Mouse (Mus musculus) brown adipose tissue, adult 24 weeks (tissue): ENCODE measurements around the gene Olfr583. TPM values are rescaled to one million over a fixed set of nuclear protein-coding genes. Genes with fewer than 3 reads are reported as not detected.

Source experiments
- H3K27ac ChIP-seq: fragments of 200-500 bp; replicated peaks from 2 replicates; pipeline ENCODE4 v1.5.1; 2012; ENCODE audit warnings: low read depth, mild to moderate bottlenecking, low read length
- H3K4me1 ChIP-seq: fragments of 200-500 bp; 2 replicates; pipeline ENCODE4 v1.6.1; 2012; ENCODE audit warnings: low read length, mixed read lengths; ENCODE audit not compliant: control insufficient read depth, insufficient read depth, insufficient read length
- H3K4me3 ChIP-seq: fragments of 200-500 bp; 2 replicates; pipeline ENCODE4 v1.5.1; 2012; ENCODE audit warnings: low read depth, mild to moderate bottlenecking, low read length, moderate library complexity; ENCODE audit not compliant: insufficient read depth
- polyA plus RNA-seq: library from polyadenylated mRNA; stranded (reverse); fragments of >200 nt; gene quantifications from 2 replicates; pipeline ENCODE4 v1.2.4, GENCODE M21; 2012; ENCODE audit not compliant: missing spikeins, insufficient read depth, insufficient read length

Olfr583 gene
- not detected in 2 replicates for polyA plus RNA-seq

DNA sequence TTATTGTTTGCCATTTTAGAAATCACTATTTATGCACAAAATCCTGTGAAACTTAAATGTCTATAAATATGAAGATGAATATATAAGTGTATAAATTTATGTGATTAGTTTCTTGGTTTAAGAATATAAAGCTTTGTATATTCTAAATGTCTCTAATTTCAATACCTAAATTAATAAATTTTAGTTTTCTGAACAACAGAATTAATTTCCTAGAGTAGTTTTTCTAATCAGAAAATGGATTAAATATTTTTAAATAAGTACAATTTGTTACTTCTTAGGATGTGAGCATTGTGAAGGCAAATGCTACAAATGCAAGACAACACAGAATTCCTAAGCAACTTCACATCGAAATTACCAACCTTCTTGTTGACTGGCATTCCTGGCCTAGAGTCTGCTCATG, at the start of gene Olfr583:
TSS of gene Olfr583 (plus strand) at position 301 of the 400 bp plus-strand sequence.
- no peak within 1 kb of the TSS for H3K27ac ChIP-seq
- H3K4me3 ChIP-seq = no peak within 1 kb of the TSS

DNA sequence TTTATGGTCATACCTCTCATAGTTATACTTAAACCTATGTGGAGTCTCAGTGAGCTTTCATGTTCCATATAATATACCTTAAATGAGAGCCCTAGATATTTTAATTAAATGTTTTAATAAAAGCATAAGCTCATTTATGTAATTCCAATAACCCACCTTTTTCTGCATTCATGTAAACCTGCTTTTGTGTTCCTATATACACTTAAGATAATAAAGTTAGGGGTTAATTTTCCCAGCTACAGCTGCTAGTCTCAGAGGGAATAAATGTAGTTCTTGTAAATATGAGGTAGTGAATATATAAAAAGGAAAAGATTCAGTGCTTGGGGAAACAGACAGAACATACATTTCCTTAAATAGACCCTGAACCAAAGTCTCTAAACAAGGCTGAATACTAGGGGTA, 13.4 kb upstream of the Olfr583 start, which contains the start of gene Olfr582:
TSS of gene Olfr582 (plus strand) at position 301 of the 400 bp plus-strand sequence.
- Histone ChIP-seq H3K27ac (no peak within 1 kb of the TSS), H3K4me3 (no peak within 1 kb of the TSS), H3K4me1 (no peaks in the 10 kb centered on the region)

More for the DNA sequence above, at the start of gene Olfr583:
- no peaks in the 10 kb centered on the region for H3K4me1 ChIP-seq

DNA sequence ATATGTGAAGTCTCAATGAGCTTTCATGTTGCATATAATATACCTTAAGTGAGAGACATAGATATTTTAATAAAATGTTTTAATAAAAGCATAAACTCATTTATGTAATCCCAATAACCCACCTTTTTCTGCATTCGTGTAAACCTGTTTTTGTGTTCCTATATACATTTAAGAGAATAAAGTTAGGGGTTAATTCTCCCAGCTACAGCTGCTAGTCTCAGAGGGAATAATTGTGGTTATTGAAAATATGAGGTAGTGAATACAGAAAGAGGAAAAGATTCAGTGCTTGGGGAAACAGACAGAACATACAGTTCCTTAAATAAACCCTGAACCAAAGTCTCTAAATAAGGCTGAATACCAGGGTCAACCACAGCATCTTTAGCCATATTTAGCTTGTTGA, 30.5 kb downstream of the Olfr583 start, which contains the start of gene Olfr584:
TSS of gene Olfr584 (plus strand) at position 301 of the 400 bp plus-strand sequence.
- H3K27ac ChIP-seq = no peak within 1 kb of the TSS
- no peaks in the 10 kb centered on the region for H3K4me1 ChIP-seq
- no peak within 1 kb of the TSS for H3K4me3 ChIP-seq

DNA sequence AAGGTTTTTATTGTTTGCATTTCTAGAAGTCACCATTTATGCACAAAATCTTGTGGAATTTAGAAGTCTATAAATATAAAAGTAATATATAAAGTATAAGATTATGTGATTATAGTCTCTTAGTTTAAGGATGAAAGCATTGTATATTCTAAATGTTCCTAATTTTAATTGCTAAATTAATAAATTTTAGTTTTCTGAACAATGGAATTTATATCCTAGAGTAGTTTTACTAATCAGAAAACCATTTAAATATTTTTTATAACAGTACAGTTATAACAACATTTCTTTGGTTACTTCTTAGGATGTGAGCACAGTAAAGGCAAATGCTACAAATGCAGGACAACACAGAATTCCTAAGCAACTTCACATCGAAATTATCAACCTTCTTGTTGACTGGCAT, 46.3 kb downstream of the Olfr583 start, which contains the start of gene Olfr585:
TSS of gene Olfr585 (plus strand) at position 301 of the 400 bp plus-strand sequence.
- no peak within 1 kb of the TSS for H3K27ac ChIP-seq
- H3K4me3 ChIP-seq = no peak within 1 kb of the TSS
- no peaks in the 10 kb centered on the region for H3K4me1 ChIP-seq

Other genes starting within 250 kb of the Olfr583 start
- not detected in 2 replicates for gene Olfr564, start 247.8 kb upstream of the Olfr583 start, polyA plus RNA-seq
- not detected in 2 replicates for gene Olfr566, start 192.5 kb upstream of the Olfr583 start, polyA plus RNA-seq
- gene Olfr568, start 174.2 kb upstream of the Olfr583 start, polyA plus RNA-seq = not detected in 2 replicates
- not detected in 2 replicates for gene Olfr569, start 160.4 kb upstream of the Olfr583 start, polyA plus RNA-seq
- not detected in 2 replicates for gene Olfr570, start 156.7 kb upstream of the Olfr583 start, polyA plus RNA-seq
- gene Olfr571, start 133.8 kb upstream of the Olfr583 start, polyA plus RNA-seq = 0.28 TPM in 1 of 2 replicates, not detected in the other
- not detected in 2 replicates for gene Olfr572, start 126.9 kb upstream of the Olfr583 start, polyA plus RNA-seq
- gene Olfr573-ps1, start 108.7 kb upstream of the Olfr583 start, polyA plus RNA-seq = not detected in 2 replicates
- not detected in 2 replicates for gene Olfr574, start 102.8 kb upstream of the Olfr583 start, polyA plus RNA-seq
- gene Olfr575, start 92.5 kb upstream of the Olfr583 start, polyA plus RNA-seq = not detected in 2 replicates
- not detected in 2 replicates for gene Olfr576, start 88.6 kb upstream of the Olfr583 start, polyA plus RNA-seq
- gene Olfr577, start 75.4 kb upstream of the Olfr583 start, polyA plus RNA-seq = not detected in 2 replicates
- not detected in 2 replicates for gene Olfr578, start 62.0 kb upstream of the Olfr583 start, polyA plus RNA-seq
- not detected in 2 replicates for gene Olfr582, start 13.3 kb upstream of the Olfr583 start, polyA plus RNA-seq
- gene Olfr584, start 30.6 kb downstream of the Olfr583 start, polyA plus RNA-seq = not detected in 2 replicates
- gene Olfr585, start 46.4 kb downstream of the Olfr583 start, polyA plus RNA-seq = not detected in 2 replicates
- not detected in 2 replicates for gene Olfr586, start 74.3 kb downstream of the Olfr583 start, polyA plus RNA-seq
- not detected in 2 replicates for gene Olfr588-ps1, start 89.6 kb downstream of the Olfr583 start, polyA plus RNA-seq
- gene Olfr589, start 105.1 kb downstream of the Olfr583 start, polyA plus RNA-seq = not detected in 2 replicates
- not detected in 2 replicates for gene Olfr591, start 127.0 kb downstream of the Olfr583 start, polyA plus RNA-seq
- gene Olfr592, start 133.5 kb downstream of the Olfr583 start, polyA plus RNA-seq = not detected in 2 replicates
- gene Olfr593, start 160.6 kb downstream of the Olfr583 start, polyA plus RNA-seq = not detected in 2 replicates
- gene Olfr594, start 165.7 kb downstream of the Olfr583 start, polyA plus RNA-seq = not detected in 2 replicates
- not detected in 2 replicates for gene Usp17ld, start 201.2 kb downstream of the Olfr583 start, polyA plus RNA-seq